Mouse (Mus musculus) brain, embryonic 14.5 days (tissue): ENCODE measurements at regions not wholly inside any gene's neighbourhood (a gene's known extent, or its start where the extent isn't known, plus 50 kb on each side); places are given as distances from the start of the nearest gene placed in this dataset.

Source experiments
- CTCF ChIP-seq: fragments of 200-500 bp; IDR thresholded peaks from 2 replicates; pipeline ENCODE4 v1.5.1; 2012; ENCODE audit warnings: inconsistent platforms, mild to moderate bottlenecking, moderate library complexity, borderline replicate concordance; ENCODE audit not compliant: insufficient read depth, insufficient read length; ENCODE audit errors: extremely low read depth
- POLR2A ChIP-seq: fragments of 200-500 bp; IDR thresholded peaks from 2 replicates; pipeline ENCODE4 v1.6.1; 2012; ENCODE audit warnings: mild to moderate bottlenecking, inconsistent platforms, borderline replicate concordance; ENCODE audit not compliant: poor library complexity, insufficient read depth, insufficient read length, severe bottlenecking; ENCODE audit errors: extremely low read depth

DNA sequence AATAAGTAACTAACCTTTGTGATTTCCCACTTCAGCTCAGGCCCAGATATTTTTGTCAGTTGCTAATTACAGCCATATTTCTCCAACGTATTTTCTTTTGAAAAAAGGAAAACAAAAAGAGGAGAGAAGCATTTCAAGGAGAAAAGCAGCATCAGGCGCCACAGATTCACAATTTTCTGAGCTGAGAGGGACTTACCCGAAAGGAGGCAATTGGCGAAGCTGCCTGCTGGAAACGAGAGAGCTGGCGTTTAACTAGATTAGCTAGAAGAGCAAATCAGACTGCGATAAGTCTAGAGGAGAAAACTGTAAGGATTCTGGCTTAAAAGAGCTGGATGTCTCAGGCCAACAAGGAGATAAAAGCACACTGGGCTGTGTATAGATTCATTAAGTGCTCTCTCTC is 937.7 kb upstream of the Zeb2 start:
- TF ChIP-seq CTCF (no peak), POLR2A (no peak)
